Mouse (Mus musculus) lung, embryonic 14.5 days (tissue): ENCODE data around the gene Tmc4. TPM values are rescaled to one million over a fixed set of nuclear protein-coding genes. Genes with fewer than 3 reads are reported as not detected.

Source experiments
- ATAC-seq: fragments of 200-750 bp; cut with Nextera tagmentation; 2 replicates; pipeline ENCODE4 v1.8.0; 2017; ENCODE audit warnings: mild to moderate bottlenecking, moderate TSS enrichment, moderate library complexity; ENCODE audit not compliant: insufficient read depth
- DNase-seq: peaks from one replicate; pipeline ENCODE4 v3.0.0-alpha.2; 2015
- H3K27ac ChIP-seq: fragments of 300-500 bp; sonication (generic); 2 replicates; pipeline ENCODE4 v1.5.1; 2014; ENCODE audit warnings: low read depth, mild to moderate bottlenecking, moderate library complexity
- H3K27me3 ChIP-seq: fragments of 300-500 bp; sonication (generic); 2 replicates; pipeline ENCODE4 v1.6.1; 2014; ENCODE audit warnings: low read length, control low read depth; ENCODE audit not compliant: insufficient read depth
- H3K36me3 ChIP-seq: fragments of 300-500 bp; sonication (generic); 2 replicates; pipeline ENCODE4 v1.6.1; 2014; ENCODE audit warnings: control low read depth; ENCODE audit not compliant: insufficient read depth
- H3K4me1 ChIP-seq: fragments of 300-500 bp; sonication (generic); 2 replicates; pipeline ENCODE4 v1.6.1; 2014; ENCODE audit warnings: antibody characterized with exemption, control low read depth; ENCODE audit not compliant: insufficient read depth
- H3K4me2 ChIP-seq: fragments of 300-500 bp; sonication (generic); 2 replicates; pipeline ENCODE4 v1.6.1; 2014; ENCODE audit warnings: mild to moderate bottlenecking
- H3K4me3 ChIP-seq: fragments of 300-500 bp; sonication (generic); 2 replicates; pipeline ENCODE4 v1.5.1; 2014; ENCODE audit warnings: low read depth, low read length
- H3K9ac ChIP-seq: fragments of 300-500 bp; sonication (generic); 2 replicates; pipeline ENCODE4 v1.6.1; 2014
- H3K9me3 ChIP-seq: fragments of 300-500 bp; sonication (generic); 2 replicates; pipeline ENCODE4 v1.6.1; 2016; ENCODE audit warnings: low read depth, low read length, control low read depth
- CTCF ChIP-seq: IDR thresholded peaks from 2 replicates; pipeline ENCODE4 v1.5.1; 2016; ENCODE audit warnings: antibody characterized with exemption, low read depth
- WGBS: fragments of 180-500 bp; shearing (Covaris S2); extraction: QIAGEN DNeasy Blood & Tissue Kit; methylation state at CpG from one replicate; pipeline ENCODE4 v1.1.7; 2014; 5-methylcytosine and 5-hydroxymethylcytosine counted together
- polyA plus RNA-seq: library from polyadenylated mRNA; unstranded; fragments of >200 nt; fragmentation: Nextera tagmentation; extraction: Ambion mirVana; gene quantifications from 2 replicates; pipeline ENCODE4 v1.2.1, GENCODE M21; 2014

The Tmc4 gene
- polyA plus RNA-seq, 1 experiment from 2014 or later, result 16.1 TPM

GRCm38 (mm10) chr7:3646641-3647040 lies 30.7 kb downstream of the Tmc4 start:
- no peaks in the 10 kb centered on the region for H3K27me3 ChIP-seq
- H3K36me3 ChIP-seq, result peaks cover 32% of the 10 kb centered on the region
- ATAC-seq (no peak), DNase-seq (no peak)
- no peak overlapping the region for H3K27ac ChIP-seq
- H3K4me3 ChIP-seq, result peak overlapping the region; percentile 99
- H3K4me2 ChIP-seq, result peak overlapping the region; percentile 83
- 58% methylated on average over 4 of the region's 4 CpGs for WGBS
- TF ChIP-seq CTCF, result no peak
- peak overlapping the region; percentile 99 for H3K9ac ChIP-seq
- no peaks in the 10 kb centered on the region for H3K9me3 ChIP-seq
- H3K4me1 ChIP-seq, result peaks cover 15% of the 10 kb centered on the region

DNA sequence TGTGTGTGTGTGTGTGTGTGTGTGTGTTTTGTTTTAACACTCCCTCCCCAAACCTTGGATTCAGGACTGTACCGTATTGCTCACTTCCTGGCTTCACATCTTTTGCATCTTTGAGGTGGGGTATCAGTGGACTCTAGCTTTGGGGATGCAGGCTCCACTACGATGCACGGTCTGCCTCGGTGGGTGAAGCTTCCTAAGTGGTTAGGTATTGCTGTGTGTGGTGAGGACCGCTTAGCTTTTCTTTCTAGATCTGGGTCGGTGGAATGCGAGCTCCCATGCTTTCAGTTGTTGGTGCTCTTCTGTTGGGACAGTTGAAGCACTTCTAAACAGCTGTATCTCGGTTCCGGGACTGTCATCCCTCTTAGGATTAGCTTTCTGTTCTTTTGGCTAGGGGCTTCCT lies 31.2 kb downstream of the Tmc4 start:
- peak overlapping the region; percentile 99 for H3K4me3 ChIP-seq
- DNase-seq (peak; percentile 15), ATAC-seq (no peak)
- no peak for TF ChIP-seq CTCF
- peaks cover 31% of the 10 kb centered on the region for H3K36me3 ChIP-seq
- H3K27ac ChIP-seq, result no peak overlapping the region
- H3K27me3 ChIP-seq, result no peaks in the 10 kb centered on the region
- no peaks in the 10 kb centered on the region for H3K9me3 ChIP-seq
- H3K4me2 ChIP-seq, result peak overlapping the region; percentile 83
- H3K4me1 ChIP-seq, result peaks cover 15% of the 10 kb centered on the region
- H3K9ac ChIP-seq, result peak overlapping the region; percentile 99
- WGBS, result 9% methylated on average over 9 of the region's 9 CpGs

DNA sequence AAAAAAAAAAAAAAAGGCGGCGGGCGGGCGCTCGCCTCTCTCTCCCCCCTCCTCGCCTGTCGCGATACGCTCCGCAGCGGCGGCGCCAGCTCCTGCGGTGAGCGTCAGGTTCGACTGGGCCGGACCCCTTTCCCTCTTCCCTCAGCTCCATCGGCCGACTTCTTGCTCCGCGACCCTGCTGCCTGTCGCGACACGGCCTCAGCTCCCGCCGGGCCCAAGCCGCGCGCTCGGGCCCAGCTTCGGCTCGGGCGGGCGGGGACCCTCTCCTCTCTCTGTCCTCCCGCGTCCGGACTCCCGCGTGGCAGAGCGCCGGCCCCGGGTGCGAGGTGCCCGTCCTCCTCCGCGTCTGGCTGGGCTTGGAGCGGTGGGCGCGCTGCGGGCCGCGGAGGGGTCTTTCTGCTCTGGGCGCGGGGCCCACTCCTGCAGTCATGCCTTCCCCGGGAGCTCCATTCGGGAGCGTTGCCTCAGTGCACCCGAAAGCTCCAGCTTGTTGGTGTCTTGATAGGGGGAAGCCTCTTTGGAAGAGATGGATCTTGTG lies 31.8 kb downstream of the Tmc4 start:
- H3K9ac ChIP-seq, result peak overlapping the region; percentile 99
- peak; percentile 1; the same call in 1 of the 2 replicates for ATAC-seq
- H3K27me3 ChIP-seq, result no peaks in the 10 kb centered on the region
- peak overlapping the region; percentile 99 for H3K4me3 ChIP-seq
- peaks cover 31% of the 10 kb centered on the region for H3K36me3 ChIP-seq
- WGBS, result 0% methylated on average over 34 of the region's 58 CpGs
- no peaks in the 10 kb centered on the region for H3K9me3 ChIP-seq
- TF ChIP-seq CTCF, result no peak
- peak overlapping the region; percentile 99 for H3K27ac ChIP-seq
- no peak for DNase-seq
- H3K4me1 ChIP-seq, result peaks cover 15% of the 10 kb centered on the region
- peak overlapping the region; percentile 83 for H3K4me2 ChIP-seq

- WGBS, result 1% methylated on average over 53 of the region's 58 CpGs
- Histone ChIP-seq H3K4me3 (peak within 1 kb of the TSS; percentile 99), H3K9me3 (no peaks in the 10 kb centered on the region), H3K27ac (peak within 1 kb of the TSS; percentile 99), H3K36me3 (peaks cover 31% of the 10 kb centered on the region), H3K27me3 (no peaks in the 10 kb centered on the region), H3K4me2 (peak within 1 kb of the TSS; percentile 83), H3K4me1 (peaks cover 15% of the 10 kb centered on the region), H3K9ac (peak within 1 kb of the TSS; percentile 99)
- peak; percentile 99 for DNase-seq
- TF ChIP-seq CTCF, result no peak
- peak; percentile 98 for ATAC-seq
Observed at GRCm38 (mm10) chr7:3644672-3645487, 32.5 kb downstream of the Tmc4 start, which contains the start of gene Cnot3. Cnot3 (plus strand) TSS chr7:3645268.

DNA sequence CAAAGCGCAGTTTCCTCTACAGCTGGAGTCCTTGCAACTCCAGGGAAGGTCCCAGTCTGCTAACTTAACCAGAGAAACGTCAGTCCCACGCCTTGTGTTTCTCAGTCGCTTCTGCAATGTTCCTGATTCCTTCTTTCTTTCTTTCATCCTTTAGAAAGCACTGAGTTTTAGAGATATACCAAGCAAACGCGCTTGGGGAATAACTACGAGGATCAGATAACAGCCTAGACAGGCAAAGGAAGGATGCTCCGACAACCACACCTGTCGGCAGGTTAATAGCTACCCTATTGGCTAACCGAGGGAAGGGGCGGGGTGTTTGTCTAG lies 33.0 kb downstream of the Tmc4 start:
- H3K27ac ChIP-seq, result peak overlapping the region; percentile 19; the same call in 1 of the 2 replicates
- peak overlapping the region; percentile 69 for H3K4me2 ChIP-seq
- ATAC-seq (no peak; the same call in 1 of the 2 replicates), DNase-seq (no peak)
- H3K4me1 ChIP-seq, result peaks cover 15% of the 10 kb centered on the region
- H3K9me3 ChIP-seq, result no peaks in the 10 kb centered on the region
- peak overlapping the region; percentile 99 for H3K4me3 ChIP-seq
- WGBS, result 1% methylated on average over 11 of the region's 11 CpGs
- H3K27me3 ChIP-seq, result no peaks in the 10 kb centered on the region
- no peak for TF ChIP-seq CTCF
- no peak overlapping the region for H3K9ac ChIP-seq
- H3K36me3 ChIP-seq, result peaks cover 32% of the 10 kb centered on the region

DNA sequence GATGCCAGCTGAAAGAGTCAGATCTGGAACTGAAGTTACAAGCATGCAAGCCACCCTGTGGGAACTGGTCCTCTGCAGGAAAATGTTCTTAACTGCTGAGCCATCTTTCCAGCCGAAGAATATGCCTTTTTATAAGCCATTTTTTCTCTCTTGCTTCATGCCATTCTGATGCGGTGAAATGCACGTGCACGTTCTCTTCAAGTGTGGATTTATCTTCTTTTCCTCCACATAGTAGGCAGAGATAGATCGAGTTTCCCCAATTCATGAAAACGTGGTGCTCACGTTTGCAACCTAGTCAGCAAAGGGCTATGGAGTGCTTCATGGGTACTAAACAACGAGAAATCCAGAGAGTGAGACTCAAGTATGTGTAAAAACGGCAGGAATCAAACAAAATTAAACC lies 33.5 kb downstream of the Tmc4 start:
- peak overlapping the region; percentile 99 for H3K4me3 ChIP-seq
- H3K9me3 ChIP-seq, result no peaks in the 10 kb centered on the region
- no peak for DNase-seq
- peaks cover 36% of the 10 kb centered on the region for H3K36me3 ChIP-seq
- ATAC-seq, result no peak
- 0 out of 2 replicates have a peak overlapping the region, but pooled peaks have one; percentile 4 for H3K27ac ChIP-seq
- peak overlapping the region; percentile 69 for H3K4me2 ChIP-seq
- peaks cover 15% of the 10 kb centered on the region for H3K4me1 ChIP-seq
- no peak overlapping the region for H3K9ac ChIP-seq
- no peak for TF ChIP-seq CTCF
- WGBS, result 24% methylated on average over 9 of the region's 9 CpGs
- no peaks in the 10 kb centered on the region for H3K27me3 ChIP-seq

DNA sequence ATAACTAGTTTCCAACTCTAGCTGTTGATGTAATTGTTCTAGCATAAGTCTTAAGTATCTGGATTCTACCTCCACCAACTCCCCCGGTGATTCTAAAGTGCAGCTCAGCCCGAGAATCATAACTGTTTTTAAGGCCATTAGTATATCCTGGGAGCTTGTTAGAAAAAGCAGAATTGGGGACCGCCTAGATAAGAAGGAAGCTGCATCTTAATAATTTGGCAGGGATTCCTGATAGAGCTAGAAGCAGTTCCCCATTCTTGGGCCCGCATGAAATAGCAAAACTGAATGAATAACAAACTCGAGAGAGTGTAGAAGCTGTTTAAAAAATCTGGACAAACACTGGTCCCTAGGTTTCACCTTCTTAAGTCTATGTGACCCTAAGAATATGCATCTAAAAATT lies 33.9 kb downstream of the Tmc4 start:
- Histone ChIP-seq H3K27ac (no peak overlapping the region), H3K4me1 (peaks cover 15% of the 10 kb centered on the region), H3K27me3 (no peaks in the 10 kb centered on the region), H3K4me2 (peak overlapping the region; percentile 69; the same call in 1 of the 2 replicates), H3K36me3 (peaks cover 38% of the 10 kb centered on the region), H3K4me3 (no peak overlapping the region), H3K9me3 (no peaks in the 10 kb centered on the region), H3K9ac (no peak overlapping the region)
- TF ChIP-seq CTCF, result no peak
- WGBS, result 64% methylated on average over 5 of the region's 5 CpGs
- DNase-seq, result no peak
- ATAC-seq, result no peak
